Mouse (Mus musculus) small intestine, adult 10 weeks (tissue): ENCODE results near the gene Degs1. TPM values are rescaled to one million over a fixed set of nuclear protein-coding genes. Genes with fewer than 3 reads are reported as not detected.

Experiments
- polyA plus RNA-seq: library from polyadenylated mRNA; stranded (reverse); fragments of 350-450 nt; fragmentation: Illumina TruSeq; extraction: RNeasy Lipid Tissue Mini Kit (QIAGEN cat#74804); gene quantifications from one replicate; pipeline ENCODE4 v1.2.3, GENCODE M21; 2014; ENCODE audit warnings: low replicate concordance

Gene Degs1
- 97.7 TPM for polyA plus RNA-seq

GRCm38 (mm10) chr1:182282091-182283075, at the start of gene Degs1:
Gene Degs1, minus strand, starts transcription at chr1:182282804.

Other genes with a start within 250 kb of the Degs1 start
- 258 TPM for gene Srp9, start 158.1 kb downstream of the Degs1 start, polyA plus RNA-seq
- not detected for gene Vmn1r1, start 118.3 kb downstream of the Degs1 start, polyA plus RNA-seq
- gene Fbxo28, start 58.8 kb upstream of the Degs1 start, polyA plus RNA-seq, result 23.6 TPM
- 7.4 TPM for gene Trp53bp2, start 126.4 kb upstream of the Degs1 start, polyA plus RNA-seq
- 15.0 TPM for gene Capn2, start 234.8 kb upstream of the Degs1 start, polyA plus RNA-seq